Mouse (Mus musculus): ENCODE measurements around the gene Rpl11.
"Not testable (repeated sequence)": the region's sequence is repeated elsewhere in the genome, so short reads cannot be mapped to it uniquely, and the experiment has no call there.

Rpl11 gene

DNA sequence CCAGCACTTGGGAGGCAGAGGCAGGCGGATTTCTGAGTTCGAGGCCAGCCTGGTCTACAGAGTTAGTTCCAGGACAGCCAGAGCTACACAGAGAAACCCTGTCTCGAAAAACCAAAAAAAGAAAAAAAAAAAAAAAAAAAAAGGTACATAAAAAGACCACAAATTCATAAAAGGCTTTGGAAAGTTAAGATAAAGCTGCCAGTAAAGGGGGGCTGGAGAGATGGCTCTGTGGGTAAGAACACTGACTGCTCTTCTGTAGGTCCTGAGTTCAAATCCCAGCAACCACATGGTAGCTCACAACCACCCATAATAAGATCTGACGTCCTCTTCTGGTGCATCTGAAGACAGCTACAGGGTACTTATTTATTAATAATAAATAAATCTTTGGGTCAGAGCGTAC is 73.0 kb downstream of the Rpl11 start:
- not testable (repeated sequence) for DNase-seq (ENCODE audit: low spot score in 2 of 2)

Measured in right cerebral cortex, adult 2 months (tissue).